Mouse (Mus musculus) mesoderm, embryonic 11.5 days (tissue): ENCODE measurements around the gene Tescl.

Source experiments
- DNase-seq: peaks from one replicate; pipeline ENCODE4 v3.0.0-alpha.2; 2012; ENCODE audit warnings: low read depth, low spot score

Gene Tescl

GRCm38 (mm10) chr7:24363228-24363627 is 29.5 kb upstream of the Tescl start:
- peak; percentile 56 for DNase-seq

- DNase-seq: no peak
Measured at GRCm38 (mm10) chr7:24361001-24361400, 27.3 kb upstream of the Tescl start.

GRCm38 (mm10) chr7:24359269-24359668 is 25.5 kb upstream of the Tescl start:
- DNase-seq: peak; percentile 68

GRCm38 (mm10) chr7:24357899-24358298 is 24.2 kb upstream of the Tescl start:
- no peak for DNase-seq

- no peak for DNase-seq
Measured at GRCm38 (mm10) chr7:24356081-24356480, 22.3 kb upstream of the Tescl start.

GRCm38 (mm10) chr7:24355646-24356045 is 21.9 kb upstream of the Tescl start:
- no peak for DNase-seq

- DNase-seq: no peak
Measured at GRCm38 (mm10) chr7:24348896-24349295, 15.2 kb upstream of the Tescl start, which contains the start of gene Lypd5. Gene Lypd5 (plus strand): TSS chr7:24349196.

- no peak for DNase-seq
Measured at GRCm38 (mm10) chr7:24346444-24346843, 12.7 kb upstream of the Tescl start.

- DNase-seq: no peak
Measured at GRCm38 (mm10) chr7:24343701-24344272, 10.1 kb upstream of the Tescl start.

GRCm38 (mm10) chr7:24338241-24338640 is 4.5 kb upstream of the Tescl start:
- DNase-seq: no peak

GRCm38 (mm10) chr7:24335699-24336309 is 2.1 kb upstream of the Tescl start:
- peak; percentile 74 for DNase-seq

GRCm38 (mm10) chr7:24327281-24327975 is 6.3 kb downstream of the Tescl start:
- DNase-seq: no peak

- no peak for DNase-seq
Measured at GRCm38 (mm10) chr7:24326273-24327135, 7.2 kb downstream of the Tescl start.

- peak; percentile 27 for DNase-seq
Measured at GRCm38 (mm10) chr7:24325675-24326128, 8.0 kb downstream of the Tescl start.

- DNase-seq: no peak
Measured at GRCm38 (mm10) chr7:24325197-24325596, 8.5 kb downstream of the Tescl start.

GRCm38 (mm10) chr7:24322593-24322992 is 11.1 kb downstream of the Tescl start:
- no peak for DNase-seq

GRCm38 (mm10) chr7:24318942-24319341 is 14.8 kb downstream of the Tescl start:
- DNase-seq: no peak

- DNase-seq: peak; percentile 95
Measured at GRCm38 (mm10) chr7:24316567-24317092, 17.1 kb downstream of the Tescl start, which contains the start of gene Zfp94. Gene Zfp94 (minus strand): TSS chr7:24316666.

- no peak for DNase-seq
Measured at GRCm38 (mm10) chr7:24315726-24316566, 17.8 kb downstream of the Tescl start.

- DNase-seq: peak; percentile 62
Measured at GRCm38 (mm10) chr7:24300771-24301282, 32.9 kb downstream of the Tescl start, which contains the start of gene Zfp61. Gene Zfp61 (minus strand): TSS chr7:24301232.
